Mouse (Mus musculus) embryonic fibroblast, embryonic 13.5 days (primary cell): ENCODE data around the gene Acta2.

Experiments
- CTCF ChIP-seq: IDR thresholded peaks from 2 replicates; pipeline ENCODE4 v1.5.1; 2011; ENCODE audit warnings: mild to moderate bottlenecking, control low read depth, low read length, moderate library complexity, borderline replicate concordance; ENCODE audit not compliant: insufficient read depth
- POLR2A ChIP-seq: IDR thresholded peaks from 2 replicates; pipeline ENCODE4 v1.6.1; 2011; ENCODE audit warnings: low read depth, mild to moderate bottlenecking, control low read depth, low read length, moderate library complexity

DNA sequence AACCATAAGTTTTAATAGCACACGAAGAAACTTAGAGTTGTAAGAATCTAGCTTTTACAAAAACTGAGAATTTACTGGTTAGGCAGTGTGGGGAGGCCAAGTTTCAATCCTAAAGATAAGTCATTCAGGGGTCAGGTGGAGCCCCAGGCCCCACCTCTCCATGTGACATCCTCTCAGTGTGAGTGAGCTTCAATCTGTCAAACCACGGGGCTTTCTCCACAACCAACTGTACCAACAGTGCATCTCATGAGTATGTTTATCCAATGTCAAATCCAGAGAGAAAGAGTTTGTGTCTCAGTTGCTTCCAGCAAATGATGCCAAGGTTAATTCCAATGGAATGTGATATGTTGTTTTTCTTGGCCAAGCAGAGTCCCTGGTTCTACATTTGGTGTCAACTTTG, 29.4 kb upstream of the Acta2 start:
- TF ChIP-seq POLR2A (no peak), CTCF (no peak)
